Mouse (Mus musculus) CH12.LX (cell line): ENCODE results near the gene Agpat3. TPM values are rescaled to one million over a fixed set of nuclear protein-coding genes. Genes with fewer than 3 reads are reported as not detected.

Experiments used
- DNase-seq: peaks from one replicate; pipeline ENCODE4 v3.0.0-alpha.2; 2013; ENCODE audit errors: extremely low read depth
- H3K27ac ChIP-seq: 2 replicates; pipeline ENCODE4 v1.5.1; 2012; ENCODE audit warnings: low read depth, mild to moderate bottlenecking, control low read depth, moderate library complexity; ENCODE audit not compliant: insufficient read depth
- H3K27me3 ChIP-seq: replicated peaks from 2 replicates; pipeline ENCODE3; 2012; ENCODE audit warnings: inconsistent platforms
- H3K36me3 ChIP-seq, 2 experiments: replicated peaks in 1 of 2; 2 replicates each; pipeline versions ENCODE3 to v1.6.1; 2012; ENCODE audit warnings: inconsistent platforms in 1 of 2, low read length in 1 of 2, mild to moderate bottlenecking in 1 of 2, mixed read lengths in 1 of 2, moderate library complexity in 1 of 2; ENCODE audit not compliant: control insufficient read depth in 1 of 2, insufficient read depth in 1 of 2
- H3K4me1 ChIP-seq, 2 experiments: 2 replicates each; pipeline ENCODE4 v1.6.1; 2012; ENCODE audit warnings: inconsistent platforms in 1 of 2, moderate library complexity in 1 of 2; ENCODE audit not compliant: insufficient read depth in 2 of 2, control insufficient read depth in 1 of 2
- H3K4me2 ChIP-seq: 2 replicates; pipeline ENCODE4 v1.6.1; 2012; ENCODE audit warnings: low read depth, mild to moderate bottlenecking, control low read depth; ENCODE audit not compliant: poor library complexity, insufficient read depth, severe bottlenecking
- H3K4me3 ChIP-seq, 3 experiments: fragments of 150-350 bp in 1 of 3; sonication (generic) in 1 of 3; replicated peaks in 1 of 3; 2 replicates each; pipeline versions ENCODE3 to v1.5.1; 2011 to 2012; ENCODE audit warnings: low read depth in 2 of 3, low read length in 2 of 3, mild to moderate bottlenecking in 2 of 3, moderate library complexity in 2 of 3, control low read depth in 1 of 3, improper control_type of control experiment in 1 of 3, inconsistent platforms in 1 of 3, mixed read lengths in 1 of 3; ENCODE audit not compliant: poor library complexity in 1 of 3
- H3K79me2 ChIP-seq: replicated peaks from 2 replicates; pipeline ENCODE4 v1.6.1; 2012; ENCODE audit warnings: mild to moderate bottlenecking, moderate library complexity; ENCODE audit not compliant: control insufficient read depth, poor library complexity, insufficient read depth, severe bottlenecking; ENCODE audit errors: extremely low read depth
- H3K9ac ChIP-seq: 2 replicates; pipeline ENCODE4 v1.6.1; 2012; ENCODE audit warnings: low read depth, mild to moderate bottlenecking, control low read depth, moderate library complexity; ENCODE audit not compliant: insufficient read depth
- H3K9me3 ChIP-seq: replicated peaks from 2 replicates; pipeline ENCODE3; 2012; ENCODE audit warnings: low read length, inconsistent platforms, mixed read lengths
- CHD1 ChIP-seq: IDR thresholded peaks from 2 replicates; pipeline ENCODE4 v1.6.1; 2012; ENCODE audit warnings: low read depth, low read length, improper control_type of control experiment, inconsistent platforms
- CTCF ChIP-seq, 2 experiments: IDR thresholded peaks in 1 of 2; conservative IDR thresholded peaks in 1 of 2; 2 replicates each; pipeline ENCODE4 v1.5.1; 2011 to 2012; ENCODE audit warnings: low read depth in 2 of 2, low read length in 2 of 2, improper control_type of control experiment in 1 of 2, inconsistent platforms in 1 of 2, mild to moderate bottlenecking in 1 of 2, moderate library complexity in 1 of 2
- EP300 ChIP-seq: IDR thresholded peaks from 2 replicates; pipeline ENCODE4 v1.6.1; 2011; ENCODE audit warnings: low read length, improper control_type of control experiment
- HCFC1 ChIP-seq: IDR thresholded peaks from 2 replicates; pipeline ENCODE4 v1.6.1; 2012; ENCODE audit warnings: low read depth, mild to moderate bottlenecking, inconsistent platforms, low read length, improper control_type of control experiment
- IRF4 ChIP-seq: IDR thresholded peaks from 2 replicates; pipeline ENCODE4 v1.6.1; 2014; ENCODE audit warnings: low read depth, mild to moderate bottlenecking, inconsistent platforms, low read length, improper control_type of control experiment
- JUN ChIP-seq: IDR thresholded peaks from 2 replicates; pipeline ENCODE4 v1.6.1; 2011; ENCODE audit warnings: low read depth, mild to moderate bottlenecking, low read length, improper control_type of control experiment, moderate library complexity; ENCODE audit not compliant: insufficient read depth
- JUND ChIP-seq: conservative IDR thresholded peaks from 2 replicates; pipeline ENCODE4 v1.6.1; 2011; ENCODE audit warnings: low read depth, low read length, improper control_type of control experiment
- MAFK ChIP-seq: IDR thresholded peaks from 2 replicates; pipeline ENCODE4 v1.6.1; 2011; ENCODE audit warnings: low read length, improper control_type of control experiment; ENCODE audit not compliant: insufficient replicate concordance
- MAX ChIP-seq: IDR thresholded peaks from 2 replicates; pipeline ENCODE4 v1.6.1; 2011; ENCODE audit warnings: low read length, improper control_type of control experiment
- MEF2A ChIP-seq: IDR thresholded peaks from 2 replicates; pipeline ENCODE4 v1.6.1; 2014; ENCODE audit warnings: low read depth, mild to moderate bottlenecking, inconsistent platforms, low read length, improper control_type of control experiment, borderline replicate concordance
- NELFE ChIP-seq: IDR thresholded peaks from 2 replicates; pipeline ENCODE4 v1.6.1; 2011; ENCODE audit warnings: low read depth, low read length, improper control_type of control experiment
- PAX5 ChIP-seq: IDR thresholded peaks from 2 replicates; pipeline ENCODE4 v1.6.1; 2012; ENCODE audit warnings: low read length, inconsistent platforms, mixed read lengths
- POLR2A ChIP-seq: IDR thresholded peaks from 2 replicates; pipeline ENCODE4 v1.6.1; 2011; ENCODE audit warnings: low read depth, mild to moderate bottlenecking, improper control_type of control experiment, low read length
- POLR2AphosphoS2 ChIP-seq: IDR thresholded peaks from 2 replicates; pipeline ENCODE4 v1.6.1; 2011; ENCODE audit warnings: low read depth, low read length, improper control_type of control experiment
- RCOR1 ChIP-seq: conservative IDR thresholded peaks from 2 replicates; pipeline ENCODE4 v1.6.1; 2012; ENCODE audit warnings: low read depth, mild to moderate bottlenecking, inconsistent platforms, low read length, improper control_type of control experiment
- SIN3A ChIP-seq: IDR thresholded peaks from 2 replicates; pipeline ENCODE4 v1.6.1; 2012; ENCODE audit warnings: low read length, improper control_type of control experiment, inconsistent platforms
- SMC3 ChIP-seq: IDR thresholded peaks from 2 replicates; pipeline ENCODE4 v1.6.1; 2011; ENCODE audit warnings: low read depth, low read length, improper control_type of control experiment
- TBP ChIP-seq: conservative IDR thresholded peaks from 2 replicates; pipeline ENCODE4 v1.6.1; 2011; ENCODE audit warnings: low read depth, low read length, improper control_type of control experiment
- ZC3H11A ChIP-seq: IDR thresholded peaks from 2 replicates; pipeline ENCODE4 v1.6.1; 2012; ENCODE audit warnings: low read depth, mild to moderate bottlenecking, inconsistent platforms, low read length, improper control_type of control experiment
- ZKSCAN1 ChIP-seq: IDR thresholded peaks from 2 replicates; pipeline ENCODE4 v1.6.1; 2012; ENCODE audit warnings: low read depth, inconsistent platforms, low read length, improper control_type of control experiment, borderline replicate concordance
- ZNF384 ChIP-seq: IDR thresholded peaks from 2 replicates; pipeline ENCODE4 v1.6.1; 2012; ENCODE audit warnings: low read depth, low read length, improper control_type of control experiment, inconsistent platforms
- dilution Hi-C: fragments of 300-500 bp; cut with MboI; formaldehyde crosslinking; loops from 2 replicates; pipeline ENCODE4 v1.14.3; 2020; ENCODE audit warnings: low sequenced_read_pairs; ENCODE audit not compliant: extremely low pct_unique_long_range_greater_than_20kb, extremely low pct_ligation_motif_present
- in situ Hi-C: fragments of 300-500 bp; cut with MboI; formaldehyde crosslinking; loops from 3 replicates; pipeline ENCODE4 v1.14.3; 2019; ENCODE audit warnings: low sequenced_read_pairs, low pct_ligation_motif_present, low pct_unique_long_range_greater_than_20kb, mixed read lengths
- polyA plus RNA-seq: library from polyadenylated mRNA; unstranded; fragments of >175 nt; gene quantifications from 2 replicates; pipeline ENCODE4 v1.2.1, GENCODE M21; 2012; ENCODE audit warnings: low read depth; ENCODE audit not compliant: insufficient read length
- total RNA-seq, 2 experiments: library from RNA; depleted of rRNA; stranded (reverse); fragments of 300-350 nt in 1 of 2; fragments of >200 nt in 1 of 2; gene quantifications; 2 replicates each; pipeline ENCODE4 v1.2.3; 2012 to 2014

Gene Agpat3
- total and polyA plus RNA-seq, 3 experiments = 36.7 to 67.2 (median 63.1) TPM

GRCm38 (mm10) chr10:78310747-78311267 lies 41.5 kb downstream of the Agpat3 start:
- no peak for TF ChIP-seq JUN
- TF ChIP-seq EP300 = no peak
- TF ChIP-seq POLR2A = no peak
- TF ChIP-seq ZC3H11A = no peak
- no peak for TF ChIP-seq ZNF384
- no peak for TF ChIP-seq TBP
- no peak for TF ChIP-seq CHD1
- TF ChIP-seq SMC3 = no peak
- no peak for TF ChIP-seq MEF2A
- no peak for TF ChIP-seq NELFE
- TF ChIP-seq IRF4 = no peak
- TF ChIP-seq PAX5 = no peak
- TF ChIP-seq JUND = no peak
- no peak for TF ChIP-seq MAFK
- no peak for TF ChIP-seq RCOR1
- no peak for TF ChIP-seq SIN3A
- no peak for TF ChIP-seq MAX
- no peak for TF ChIP-seq POLR2AphosphoS2
- no peak for TF ChIP-seq HCFC1
- H3K79me2 ChIP-seq = no peaks in the 10 kb centered on the region
- in situ Hi-C loops = no loop called here
- DNase-seq = no peak
- no peak overlapping the region for H3K9ac ChIP-seq
- H3K27ac ChIP-seq = no peak overlapping the region
- H3K9me3 ChIP-seq = no peaks in the 10 kb centered on the region
- peaks cover 4 to 13% of the 10 kb centered on the region in 2 experiments for H3K4me1 ChIP-seq
- no peaks in the 10 kb centered on the region for H3K27me3 ChIP-seq
- no peak overlapping the region for H3K4me2 ChIP-seq
- peaks cover 0 to 22% of the 10 kb centered on the region in 2 experiments for H3K36me3 ChIP-seq
- no peak overlapping the region for H3K4me3 ChIP-seq
- dilution Hi-C loops = no loop called here

- H3K4me1 ChIP-seq = peaks cover 12 to 22% of the 10 kb centered on the region in 2 experiments
- TF ChIP-seq SMC3 (no peak), CHD1 (no peak), CTCF (conservative IDR thresholded peaks at IDR 0.05 in 1 of 2, IDR thresholded peaks at IDR 0.05 in 1 of 2; ENCODE audit: low read depth in 2 of 2, low read length in 2 of 2) (no peak), ZKSCAN1 (no peak)
- no peak overlapping the region for H3K4me2 ChIP-seq
- no peaks in the 10 kb centered on the region for H3K79me2 ChIP-seq
- in situ Hi-C loops = no loop called here
- DNase-seq = no peak
- H3K27ac ChIP-seq = no peak overlapping the region
- peaks cover 0 to 21% of the 10 kb centered on the region in 2 experiments for H3K36me3 ChIP-seq
- dilution Hi-C loops = no loop called here
- no peaks in the 10 kb centered on the region for H3K9me3 ChIP-seq
- H3K4me3 ChIP-seq = no peak overlapping the region
- H3K27me3 ChIP-seq = no peaks in the 10 kb centered on the region
- no peak overlapping the region for H3K9ac ChIP-seq
Observed at GRCm38 (mm10) chr10:78308617-78309016, 43.7 kb downstream of the Agpat3 start.
